Mouse (Mus musculus) erythroblast, embryonic 14.5 days (primary cell): Measurements from ENCODE around the gene Cln3.

Experiments
- GATA1 ChIP-seq: IDR thresholded peaks from 2 replicates; pipeline ENCODE4 v1.6.1; 2012; ENCODE audit warnings: low read length, inconsistent platforms, mixed read lengths
- TAL1 ChIP-seq: IDR thresholded peaks from 3 replicates; pipeline ENCODE4 v1.6.1; 2012; ENCODE audit warnings: low read length, inconsistent platforms, mixed read lengths

DNA sequence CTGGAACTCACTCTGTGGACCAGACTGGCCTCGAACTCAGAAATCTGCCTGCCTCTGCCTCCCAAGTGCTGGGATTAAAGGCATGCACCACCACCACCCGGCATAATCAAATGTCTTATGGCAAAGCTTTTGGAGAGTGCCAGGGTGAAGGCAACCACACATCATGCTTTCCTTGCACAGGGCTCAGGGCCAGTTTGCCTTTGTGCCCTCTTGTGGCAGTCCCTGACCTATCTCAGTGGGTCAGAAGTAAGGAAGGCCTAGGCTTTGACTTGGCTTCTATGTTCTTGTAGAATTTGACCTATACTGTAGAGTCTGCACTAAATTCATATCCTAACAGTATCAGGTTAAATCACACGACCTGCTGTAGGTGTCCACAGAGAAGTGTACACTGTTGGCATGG lies 31.1 kb upstream of the Cln3 start:
- TF ChIP-seq GATA1 (no peak), TAL1 (no peak)
